Comparison of ENCODE assay signal across 18 mouse cellular contexts in the genomic region with DNA sequence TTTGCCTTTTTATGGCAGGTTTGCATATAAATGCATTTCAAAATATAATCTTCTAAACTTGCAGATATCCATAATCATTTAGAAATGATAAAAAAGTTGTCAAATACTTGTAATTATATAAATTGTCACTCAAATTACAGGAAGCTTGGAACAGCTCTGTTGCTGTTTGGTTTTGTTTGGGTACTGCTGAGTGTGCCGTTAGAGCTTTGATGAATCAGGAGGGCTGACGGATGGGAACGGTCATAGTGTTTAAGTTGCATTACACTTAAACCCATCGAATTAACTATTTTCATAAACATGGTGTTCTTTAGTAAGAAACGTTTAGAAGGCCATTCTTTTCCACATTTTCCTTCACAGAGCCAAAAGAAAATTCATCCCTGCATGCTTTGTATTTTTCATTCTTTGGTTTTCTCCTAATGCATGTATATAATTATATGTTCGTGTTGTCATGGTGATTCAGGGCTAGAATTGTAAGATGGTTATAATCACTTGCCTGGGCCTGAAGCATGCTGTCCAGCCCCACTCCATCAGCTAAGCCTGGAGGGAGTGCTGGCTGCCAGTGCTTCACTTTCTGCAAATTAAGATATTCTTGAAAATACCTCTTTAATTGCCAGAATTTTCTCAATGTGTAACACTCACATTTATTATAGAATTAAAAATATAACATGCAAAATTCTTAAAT.
DNase-seq lines count a peak whose midpoint lies in the region; ATAC-seq and TF ChIP-seq lines count a peak whose summit lies in the region.
"Had no signal": no experiment of that assay in that cellular context is flagged by ENCODE, and none has a peak within 500 bp of the region (broad histone marks: within the 10 kb centered on the region; RNA-seq: fewer than 3 reads in every experiment).

No protein-coding gene starts in this region.

- 42% methylated on average over 6 of the region's 6 CpGs for WGBS in midbrain, embryonic 14.5 days
- 77% methylated on average over 6 of the region's 6 CpGs for WGBS in midbrain, embryonic 10.5 days
- 44% methylated on average over 6 of the region's 6 CpGs for WGBS in forebrain, embryonic 14.5 days
- WGBS in midbrain, postnatal 0 days = 39% methylated on average over 6 of the region's 6 CpGs

- no peaks in the 10 kb centered on the region for H3K27me3 ChIP-seq in midbrain, embryonic 14.5 days (ENCODE audit: control insufficient read depth, insufficient read depth, low read length)
- H3K27me3 ChIP-seq in midbrain, embryonic 10.5 days (ENCODE audit: low read depth, poor library complexity, severe bottlenecking) = no peaks in the 10 kb centered on the region
- no peaks in the 10 kb centered on the region for H3K27me3 ChIP-seq in forebrain, embryonic 14.5 days (replicated peaks; ENCODE audit: control insufficient read depth, insufficient read depth, low read length)
- H3K27me3 ChIP-seq in midbrain, postnatal 0 days (ENCODE audit: insufficient read depth, low read length) = no peaks in the 10 kb centered on the region
- H3K27me3 ChIP-seq: CH12.LX; heart, embryonic 13.5 days; hindbrain, embryonic 15.5 days; Patski had no signal

- no peaks in the 10 kb centered on the region for H3K36me3 ChIP-seq in midbrain, embryonic 14.5 days (ENCODE audit: control insufficient read depth, insufficient read depth, low read length)
- no peaks in the 10 kb centered on the region for H3K36me3 ChIP-seq in midbrain, embryonic 10.5 days
- no peaks in the 10 kb centered on the region for H3K36me3 ChIP-seq in forebrain, embryonic 14.5 days (ENCODE audit: control insufficient read depth, insufficient read depth, low read length)
- no peaks in the 10 kb centered on the region for H3K36me3 ChIP-seq in midbrain, postnatal 0 days (ENCODE audit: insufficient read depth, low read length)
- H3K36me3 ChIP-seq: embryonic facial prominence, embryonic 10.5 days; heart, embryonic 13.5 days; hindbrain, embryonic 15.5 days had no signal

- H3K9me3 ChIP-seq in midbrain, embryonic 14.5 days (ENCODE audit: control insufficient read depth, low read length) = no peaks in the 10 kb centered on the region
- H3K9me3 ChIP-seq in midbrain, embryonic 10.5 days (replicated peaks) = no peaks in the 10 kb centered on the region
- no peaks in the 10 kb centered on the region for H3K9me3 ChIP-seq in forebrain, embryonic 14.5 days (replicated peaks; ENCODE audit: control insufficient read depth, low read length)
- H3K9me3 ChIP-seq in midbrain, postnatal 0 days (ENCODE audit: low read length) = no peaks in the 10 kb centered on the region
- H3K9me3 ChIP-seq: embryonic facial prominence, embryonic 10.5 days; hindbrain, embryonic 15.5 days had no signal

- H3K4me2 ChIP-seq in midbrain, embryonic 14.5 days (ENCODE audit: low read length) = no peak overlapping the region
- no peak overlapping the region for H3K4me2 ChIP-seq in forebrain, embryonic 14.5 days (ENCODE audit: low read length)
- no peak overlapping the region for H3K4me2 ChIP-seq in midbrain, postnatal 0 days (ENCODE audit: low read depth, low read length, poor library complexity, severe bottlenecking)
- H3K4me2 ChIP-seq: heart, embryonic 13.5 days; hindbrain, embryonic 15.5 days had no signal

- TF ChIP-seq CTCF in midbrain, postnatal 0 days (IDR thresholded peaks at IDR 0.05) = no peak

- H3K4me3 ChIP-seq in midbrain, embryonic 14.5 days (replicated peaks; ENCODE audit: low read depth, low read length) = no peak overlapping the region
- H3K4me3 ChIP-seq in midbrain, embryonic 10.5 days = no peak overlapping the region
- H3K4me3 ChIP-seq in forebrain, embryonic 14.5 days (ENCODE audit: low read depth, low read length) = no peak overlapping the region
- H3K4me3 ChIP-seq in midbrain, postnatal 0 days (ENCODE audit: low read depth, low read length) = no peak overlapping the region
- H3K4me3 ChIP-seq: embryonic facial prominence, embryonic 10.5 days; gastrocnemius, adult 2 months; heart, embryonic 13.5 days; hindbrain, embryonic 15.5 days had no signal

- no peak overlapping the region for H3K9ac ChIP-seq in midbrain, embryonic 14.5 days (replicated peaks; ENCODE audit: low read length)
- H3K9ac ChIP-seq in forebrain, embryonic 14.5 days (ENCODE audit: low read length) = no peak overlapping the region
- no peak overlapping the region for H3K9ac ChIP-seq in midbrain, postnatal 0 days (replicated peaks; ENCODE audit: low read length, poor library complexity, severe bottlenecking)
- H3K9ac ChIP-seq: heart, embryonic 13.5 days; hindbrain, embryonic 15.5 days had no signal

- H3K27ac ChIP-seq in midbrain, embryonic 14.5 days (replicated peaks; ENCODE audit: low read depth, low read length) = no peak overlapping the region
- H3K27ac ChIP-seq in midbrain, embryonic 10.5 days (replicated peaks) = no peak overlapping the region
- no peak overlapping the region for H3K27ac ChIP-seq in forebrain, embryonic 14.5 days (ENCODE audit: low read depth, low read length)
- H3K27ac ChIP-seq in midbrain, postnatal 0 days (ENCODE audit: low read depth, low read length) = no peak overlapping the region
- H3K27ac ChIP-seq: embryonic facial prominence, embryonic 10.5 days; gastrocnemius, adult 2 months; heart, embryonic 13.5 days; hindbrain, embryonic 15.5 days had no signal

- no peak for ATAC-seq in midbrain, embryonic 14.5 days (ENCODE audit: low FRiP score, low TSS enrichment)
- ATAC-seq in forebrain, embryonic 14.5 days = peak; percentile 54; the same call in 1 of the 2 replicates
- ATAC-seq in midbrain, postnatal 0 days (ENCODE audit: low FRiP score) = peak; percentile 60; the same call in 1 of the 2 replicates
- ATAC-seq: activated CD4-positive, CD25-positive, alpha-beta regulatory T cell, adult 4 months; Patski had no signal

- peak; percentile 47 for DNase-seq in midbrain, embryonic 14.5 days
- DNase-seq in midbrain, embryonic 10.5 days (ENCODE audit: low spot score) = no peak
- DNase-seq in brain, adult 2 months (ENCODE audit: low read depth, low spot score) = peak; percentile 7
- peak; percentile 49 for DNase-seq in forebrain, embryonic 14.5 days (ENCODE audit: low spot score)
- DNase-seq in midbrain, postnatal 0 days (ENCODE audit: low spot score) = no peak
- no peak for DNase-seq in frontal cortex, adult 2 months (ENCODE audit: extremely low spot score in 1 of 2, low spot score in 1 of 2)
- DNase-seq: adrenal gland, postnatal 14 days; cerebellum, adult 2 months; cerebellum, postnatal 10 days; gastrocnemius, adult 2 months; gastrocnemius, postnatal 25 days; heart, postnatal 36 days had no signal

- no peaks in the 10 kb centered on the region for H3K4me1 ChIP-seq in midbrain, embryonic 14.5 days (ENCODE audit: control insufficient read depth, insufficient read depth, low read length)
- peaks cover 10% of the 10 kb centered on the region; the same call in 1 of the 2 replicates for H3K4me1 ChIP-seq in midbrain, embryonic 10.5 days
- H3K4me1 ChIP-seq in forebrain, embryonic 14.5 days (ENCODE audit: control insufficient read depth, insufficient read depth, low read length) = peaks cover 6% of the 10 kb centered on the region; the same call in 1 of the 2 replicates
- no peaks in the 10 kb centered on the region for H3K4me1 ChIP-seq in midbrain, postnatal 0 days (ENCODE audit: insufficient read depth, low read length)
- H3K4me1 ChIP-seq: heart, embryonic 13.5 days; hindbrain, embryonic 15.5 days had no signal

Comparison
In these comparisons a context has a peak if more than half of its experiments do, and no peak if none do; other contexts are left out.
1. DNase-seq: peak in midbrain, embryonic 14.5 days (single experiment), brain, adult 2 months (single experiment) and forebrain, embryonic 14.5 days (single experiment); none in midbrain, embryonic 10.5 days (single experiment), midbrain, postnatal 0 days (single experiment) and frontal cortex, adult 2 months (0 of 2).